Mouse (Mus musculus): ENCODE data around the gene Tmco4.
A peak's percentile ranks its signal among the peaks of the same experiment; 100 is the strongest.

Tmco4 gene

DNA sequence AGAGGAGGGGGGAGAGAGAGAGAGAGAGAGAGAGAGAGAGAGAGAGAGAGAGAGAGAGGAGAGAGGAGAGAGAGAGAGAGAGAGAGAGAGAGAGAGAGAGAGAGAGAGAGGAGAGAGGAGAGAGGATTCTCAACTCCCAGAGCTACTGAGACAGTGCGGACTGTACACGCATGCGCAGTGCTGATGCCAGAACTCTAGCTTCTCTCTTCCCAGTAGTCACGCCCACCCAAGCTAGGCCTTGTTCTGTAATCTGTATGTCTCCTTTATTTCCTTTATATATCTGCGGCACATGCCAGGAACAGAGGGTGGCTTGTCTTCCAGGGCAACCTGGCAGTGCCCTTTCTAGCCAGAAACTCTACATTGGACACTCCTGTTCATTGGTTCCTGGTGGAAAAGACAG, 92.1 kb downstream of the Tmco4 start:
- DNase-seq: no peak

GRCm38 (mm10) chr4:139068287-139068686, 95.6 kb downstream of the Tmco4 start:
- DNase-seq: peak; percentile 70

- no peak for DNase-seq
These were observed 101.4 kb downstream of the Tmco4 start for GRCm38 (mm10) chr4:139074060-139074459.

- DNase-seq: peak; percentile 61
These were observed 102.5 kb downstream of the Tmco4 start, which contains the start of gene Htr6 for GRCm38 (mm10) chr4:139075041-139075711. Gene Htr6 (minus strand): TSS chr4:139075570.

DNA sequence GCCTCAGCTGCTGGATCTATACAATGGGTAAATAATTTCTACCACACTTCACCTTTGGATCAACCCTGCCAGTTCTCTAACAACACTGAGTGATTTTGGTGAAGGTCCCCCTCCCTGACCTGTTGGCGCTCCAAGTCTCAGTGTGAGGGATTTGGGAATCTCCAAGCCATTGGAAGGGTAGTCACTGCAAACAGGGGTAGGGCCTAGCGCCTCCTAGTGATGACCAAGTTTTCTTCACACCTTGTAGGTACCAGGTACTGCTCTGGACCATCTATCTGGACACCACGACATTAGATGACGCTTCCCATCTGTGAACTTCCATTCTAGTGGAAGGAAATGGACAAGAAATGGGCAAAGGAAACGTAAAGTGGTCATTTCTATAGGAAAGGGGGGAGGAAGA, 103.2 kb downstream of the Tmco4 start:
- no peak for DNase-seq

GRCm38 (mm10) chr4:139078313-139078712, 105.6 kb downstream of the Tmco4 start:
- no peak for DNase-seq

DNA sequence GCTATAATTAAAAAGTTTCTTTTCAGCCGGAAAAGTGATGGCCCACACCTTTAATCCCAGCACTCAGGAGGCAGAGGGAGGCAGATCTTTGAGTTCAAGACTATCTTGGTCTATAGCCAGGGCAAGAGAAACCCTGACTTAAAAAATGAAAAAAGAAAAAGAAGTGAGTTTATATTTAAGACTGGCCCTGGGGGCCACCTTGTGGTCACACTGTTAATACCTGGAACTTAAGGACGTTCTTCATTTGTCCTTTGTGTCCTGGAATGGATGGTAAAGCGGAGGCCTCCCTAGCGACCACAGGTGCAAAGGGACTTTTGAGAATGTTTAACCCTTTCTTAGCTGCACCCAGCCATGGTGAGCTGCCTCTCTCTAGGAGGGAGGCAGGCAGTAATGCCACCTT, 106.0 kb downstream of the Tmco4 start:
- no peak for DNase-seq

- DNase-seq: no peak
These were observed 106.8 kb downstream of the Tmco4 start for GRCm38 (mm10) chr4:139079439-139079838.

DNA sequence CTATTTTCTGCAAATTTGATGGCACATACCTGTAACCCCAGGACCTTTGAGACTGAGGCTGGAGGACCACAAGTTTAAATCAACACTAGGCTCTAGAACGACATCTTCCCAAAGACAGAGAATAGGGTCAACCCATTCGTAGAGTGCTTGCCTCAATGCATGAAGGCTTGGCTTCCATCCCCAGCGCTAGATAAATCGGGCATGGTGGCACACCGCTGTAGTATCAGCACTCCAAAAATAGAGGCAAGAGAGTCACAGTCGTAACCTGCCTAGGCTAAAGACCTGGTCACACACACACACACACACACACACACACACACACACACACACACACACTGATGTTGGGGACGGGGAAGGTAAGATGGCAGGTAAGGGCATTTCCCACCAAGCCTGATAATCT, 107.6 kb downstream of the Tmco4 start:
- no peak for DNase-seq

DNA sequence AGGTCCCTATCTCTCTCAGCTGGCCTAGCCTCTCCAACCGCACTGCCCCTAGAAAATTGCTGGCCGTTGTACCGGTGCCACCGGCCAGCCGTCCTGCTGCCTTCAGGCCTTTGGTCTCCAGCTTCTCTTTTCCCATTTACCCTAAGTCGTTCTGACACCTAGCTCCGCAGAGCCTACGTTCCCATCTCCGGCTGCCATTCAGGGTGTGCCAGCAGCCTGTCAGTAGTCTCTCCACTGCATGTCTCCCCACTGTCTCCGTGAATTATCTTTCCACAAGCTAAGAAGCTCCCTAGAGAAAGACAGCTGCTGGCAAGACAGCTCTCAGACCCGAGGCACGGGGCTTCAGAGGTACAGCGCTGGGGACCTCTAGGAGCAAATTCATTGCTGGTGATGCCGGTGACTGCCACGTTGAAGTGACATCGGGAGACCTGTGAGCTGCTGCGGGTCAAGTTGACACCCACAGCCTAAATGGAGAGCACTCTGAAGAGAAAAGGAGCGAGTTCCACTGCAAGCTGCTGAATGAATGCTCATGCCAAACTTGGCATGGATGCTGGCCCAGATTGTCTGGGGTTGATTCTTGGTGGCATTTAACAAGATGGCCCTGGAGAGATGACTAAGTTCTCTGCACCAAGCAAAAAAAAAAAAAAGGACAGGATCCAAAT, 108.7 kb downstream of the Tmco4 start:
- DNase-seq: peak; percentile 52

DNA sequence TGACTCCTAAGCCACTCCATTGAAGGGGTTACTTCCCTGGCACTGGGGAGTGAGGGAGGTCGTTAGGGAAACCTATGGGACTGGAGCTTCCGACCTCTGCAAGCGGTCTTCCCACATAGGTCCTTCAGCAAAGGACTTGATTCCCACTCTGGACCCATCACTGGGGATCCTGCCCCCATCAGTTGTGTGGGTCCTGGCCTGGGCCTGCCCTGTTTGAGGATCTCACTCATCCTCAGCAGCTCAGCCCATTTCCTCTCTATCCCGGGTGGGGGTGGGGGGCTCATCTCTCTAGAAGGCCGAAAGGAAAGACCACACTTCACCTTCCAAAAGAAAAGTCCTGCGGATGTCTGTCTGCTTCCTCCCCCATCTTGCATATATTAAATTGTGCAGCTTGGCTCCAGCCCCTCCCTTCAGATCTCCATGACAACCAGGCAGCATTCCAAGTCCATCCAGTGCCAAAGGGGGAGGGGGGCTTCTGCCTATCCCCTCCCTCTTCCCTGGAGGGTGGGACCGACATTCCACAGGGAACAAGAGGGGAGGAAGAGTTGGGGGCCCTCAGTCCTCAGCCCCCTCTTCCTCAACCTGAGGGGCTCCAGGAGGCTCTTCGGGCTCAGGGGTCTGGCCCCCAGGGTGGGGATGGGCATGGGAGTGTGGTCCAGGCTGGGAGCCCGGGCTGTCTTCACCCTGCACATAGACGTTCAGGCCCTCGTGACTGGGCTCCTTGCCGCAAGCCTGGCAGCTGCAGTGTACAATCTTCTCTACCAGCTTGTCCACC, 110.3 kb downstream of the Tmco4 start:
- DNase-seq: no peak

DNA sequence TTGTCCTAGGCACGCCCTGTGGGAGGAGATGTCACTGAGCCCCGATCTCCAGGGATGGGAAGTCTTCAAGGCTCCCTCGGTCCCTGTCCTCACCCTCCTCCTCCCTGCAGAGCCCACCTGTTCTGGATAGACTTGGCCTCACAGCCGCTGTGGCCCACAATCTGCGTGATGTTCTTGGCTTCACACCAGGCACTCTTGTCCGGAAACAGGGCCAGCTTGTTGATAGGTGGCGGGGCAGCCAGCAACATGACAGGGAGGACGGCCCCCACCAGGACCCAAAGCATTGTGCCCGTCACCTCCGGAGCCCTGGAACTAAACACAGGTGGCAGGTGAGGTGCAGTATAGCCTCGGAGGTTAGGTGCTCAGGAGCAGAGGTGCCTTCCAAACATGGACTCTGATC, 112.6 kb downstream of the Tmco4 start:
- no peak for DNase-seq

DNA sequence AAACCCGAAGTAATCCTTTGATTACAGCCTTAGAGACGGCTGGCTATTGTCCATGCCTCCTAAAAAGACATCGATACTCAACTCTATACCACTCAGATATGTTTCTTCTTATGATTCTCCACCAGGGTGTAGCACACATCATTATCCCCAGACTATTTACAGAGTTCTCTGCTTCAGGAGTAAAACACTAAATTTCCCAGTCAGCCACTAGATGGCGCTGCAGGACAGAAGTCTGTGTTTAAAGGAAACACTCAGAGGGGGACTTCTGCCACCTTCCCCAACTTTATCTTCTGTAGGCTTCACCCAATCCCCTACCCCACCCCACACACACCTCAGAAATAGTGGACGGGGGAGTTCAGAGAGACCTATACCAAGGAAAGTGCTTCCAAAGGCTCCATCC, 113.3 kb downstream of the Tmco4 start:
- peak; percentile 78 for DNase-seq

DNA sequence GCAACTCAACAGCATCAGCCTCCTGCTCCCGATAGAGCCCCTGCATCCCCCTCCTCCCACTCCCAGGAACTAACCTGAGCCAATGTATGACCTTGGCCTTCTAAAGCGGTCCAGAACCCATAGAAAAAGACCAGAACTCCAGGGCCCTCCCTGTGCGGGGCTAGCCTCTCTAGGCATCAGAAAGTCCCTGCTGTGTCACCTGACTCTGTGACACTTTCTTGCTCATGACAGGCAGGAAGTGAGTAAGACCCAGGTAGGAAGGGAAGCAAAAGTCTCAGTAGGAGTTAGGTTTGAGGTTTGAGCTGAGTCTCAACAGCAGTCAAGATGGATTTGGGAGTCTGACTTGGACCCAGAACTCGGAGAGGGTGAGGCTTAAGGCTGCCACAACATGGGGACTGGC, 114.3 kb downstream of the Tmco4 start:
- no peak for DNase-seq

DNA sequence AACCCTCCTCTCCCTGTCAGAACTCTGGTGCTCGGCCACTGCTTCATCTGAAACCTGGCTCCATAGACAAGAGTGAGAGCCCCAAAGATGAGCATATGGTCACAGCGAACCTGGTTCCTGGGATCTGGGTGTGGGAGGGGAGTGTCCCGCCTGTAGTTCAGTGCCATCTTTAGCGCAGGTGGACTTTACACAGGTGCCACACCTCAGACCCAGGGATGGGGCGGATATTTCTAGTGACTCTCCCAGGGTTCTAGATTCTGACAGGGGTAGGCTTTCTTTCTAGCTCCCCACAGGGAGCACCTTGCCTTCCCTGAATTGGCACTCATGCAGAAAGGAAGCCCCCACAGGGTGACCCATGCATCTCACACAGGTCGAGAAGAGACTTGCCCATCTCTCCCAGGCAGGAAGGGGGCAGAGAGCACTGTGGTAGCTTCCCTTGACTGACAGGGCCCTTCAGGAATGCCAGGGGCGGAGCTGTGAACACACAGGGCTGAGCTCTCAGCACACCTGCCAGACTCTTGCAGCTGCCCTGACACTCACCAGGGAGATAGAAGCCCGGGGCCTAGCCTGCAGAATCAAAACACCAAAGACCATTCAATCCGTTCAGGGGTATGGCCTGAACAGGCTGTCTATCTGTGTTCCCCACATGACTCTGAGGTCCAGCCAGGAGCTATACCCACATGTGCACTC, 116.4 kb downstream of the Tmco4 start:
- DNase-seq: no peak

DNA sequence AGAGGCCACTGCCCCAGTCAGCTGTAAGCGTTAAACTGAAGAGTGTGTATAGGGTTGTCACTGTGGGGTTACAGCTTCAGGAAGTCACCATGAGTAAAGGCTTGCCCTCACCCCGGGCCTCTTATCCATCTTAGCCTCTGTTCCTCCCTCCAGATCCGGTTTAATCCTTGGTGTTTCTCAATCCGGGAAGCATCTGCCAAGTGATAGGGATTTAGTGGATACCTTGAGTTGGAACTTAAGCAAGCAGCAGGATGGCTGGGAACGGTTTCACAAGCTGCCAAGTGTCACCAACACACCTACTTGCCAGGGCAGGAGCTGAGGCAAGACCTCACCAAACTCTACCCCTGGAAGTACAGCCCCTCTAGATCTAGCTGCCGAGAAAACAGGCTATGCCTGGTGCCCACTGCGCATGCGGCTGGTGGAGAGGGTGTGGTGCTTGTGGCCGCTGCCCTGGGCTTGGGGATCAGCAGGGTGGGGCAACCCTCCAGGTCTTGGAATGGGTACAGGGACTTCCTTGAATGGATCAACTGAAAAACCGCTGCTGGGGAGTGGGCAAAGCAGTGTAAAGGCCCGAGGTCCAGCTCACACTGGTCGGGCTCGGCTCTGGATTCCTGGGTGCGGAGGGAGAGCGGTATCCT, 117.7 kb downstream of the Tmco4 start:
- DNase-seq: no peak

- no peak for DNase-seq
These were observed 118.4 kb downstream of the Tmco4 start for GRCm38 (mm10) chr4:139091066-139091465.

DNA sequence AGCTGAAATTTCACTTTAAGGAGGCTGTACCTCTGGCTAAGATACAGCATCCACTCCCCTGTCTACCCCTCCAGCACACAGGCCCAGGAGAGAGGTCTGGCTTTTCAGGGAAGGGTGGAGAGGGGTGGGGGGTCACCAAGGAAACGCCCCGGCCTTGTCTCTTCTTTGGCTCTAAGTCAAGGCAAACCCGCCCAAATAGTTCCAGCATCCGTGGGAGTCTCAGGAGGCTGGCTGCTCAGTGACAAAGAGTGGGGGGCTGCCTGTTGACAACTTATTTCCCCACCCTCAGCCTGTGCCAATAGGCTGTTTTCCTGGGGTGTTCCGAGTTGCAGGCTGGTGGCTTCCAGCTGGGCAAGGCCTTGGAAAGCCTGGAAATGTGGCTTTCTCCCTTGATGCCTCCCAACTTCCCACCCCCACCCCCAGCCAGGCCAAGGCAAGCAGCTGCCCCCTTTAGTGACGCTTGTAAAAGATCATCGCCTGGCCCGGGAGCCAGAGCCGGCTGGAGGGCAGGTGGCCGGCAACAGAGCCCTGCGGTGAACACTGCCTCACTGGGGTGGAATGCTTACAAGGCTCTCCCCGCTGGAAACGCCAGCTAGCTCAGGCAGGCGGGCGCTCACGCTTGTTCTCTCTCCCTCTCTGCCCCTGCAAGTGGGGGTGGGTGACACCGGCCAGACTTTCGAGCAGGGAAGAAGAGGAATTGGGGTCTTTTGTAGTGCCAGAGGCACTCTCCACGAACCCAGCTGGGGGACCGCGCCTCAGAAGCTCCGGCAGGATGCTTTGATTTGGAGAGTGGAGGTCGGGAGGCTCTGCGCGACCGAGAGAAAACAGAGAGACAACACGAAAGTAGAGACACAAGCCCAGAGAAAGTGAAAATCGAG, 119.0 kb downstream of the Tmco4 start:
- DNase-seq: no peak

DNA sequence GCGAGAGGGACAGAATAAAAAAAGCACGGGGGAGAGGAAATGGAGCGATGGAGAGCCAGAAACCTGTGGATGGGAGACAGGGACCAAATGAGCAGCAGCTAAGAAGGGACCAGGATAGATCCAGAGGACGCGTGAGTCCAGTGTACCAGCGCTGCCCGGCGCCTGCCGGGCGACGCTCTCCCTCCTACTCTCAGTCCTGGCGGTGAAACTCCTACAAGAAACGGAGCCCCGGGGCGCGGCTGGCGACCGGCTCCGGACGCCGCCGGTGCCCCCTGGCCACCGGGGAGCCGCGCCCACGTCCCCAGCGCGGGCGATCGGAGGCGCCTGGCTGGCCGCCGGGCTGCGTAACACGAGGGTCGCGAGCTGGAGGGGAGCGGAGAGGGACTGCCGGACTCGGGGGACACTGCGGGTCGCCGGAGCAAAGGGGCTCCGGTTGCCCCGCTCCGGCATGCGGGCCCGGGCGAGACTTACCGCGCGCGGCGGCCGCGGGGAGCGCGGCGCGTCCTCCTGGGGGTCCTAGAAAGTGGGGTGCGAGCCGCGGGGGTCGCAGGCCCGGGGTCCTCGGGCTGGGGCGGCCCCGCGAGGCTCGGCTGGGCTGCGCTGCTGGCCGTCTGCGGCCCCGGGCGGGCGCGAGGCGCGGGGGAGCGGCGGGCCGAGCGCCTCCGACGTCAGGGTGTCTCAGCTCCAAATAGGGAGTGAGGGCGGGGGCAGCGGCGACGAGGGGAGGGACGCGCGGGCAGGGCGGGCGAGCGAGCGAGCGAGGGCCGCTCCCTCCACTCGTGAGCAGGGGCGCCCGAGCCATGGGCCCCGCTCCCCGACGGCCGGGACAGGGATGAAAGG, 119.9 kb downstream of the Tmco4 start, which contains the start of gene Nbl1:
TSS of gene Nbl1 (minus strand) at position 638 of the 840 bp plus-strand sequence.
- DNase-seq: peak; percentile 59

DNA sequence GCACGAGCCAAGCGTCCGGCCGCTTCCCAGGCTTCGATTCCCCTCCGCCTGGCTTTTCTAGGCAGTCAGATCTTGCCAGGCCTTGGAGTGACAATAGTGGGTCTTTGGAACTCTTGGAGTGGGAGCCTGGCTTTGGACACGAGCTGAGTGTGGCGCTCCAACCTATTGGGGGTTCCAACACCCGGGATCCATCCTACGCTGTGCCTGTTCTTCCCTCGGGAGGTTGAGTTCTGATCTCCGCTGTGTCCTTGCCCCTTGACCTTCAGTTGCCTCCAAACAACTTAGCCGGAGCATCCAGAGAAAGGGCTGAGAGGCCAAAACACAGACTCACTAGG, 120.5 kb downstream of the Tmco4 start:
- DNase-seq: no peak

- DNase-seq: no peak
These were observed 122.7 kb downstream of the Tmco4 start for GRCm38 (mm10) chr4:139095406-139095805.
